Mouse (Mus musculus): Measurements from ENCODE around the gene Pard6a. TPM values are rescaled to one million over a fixed set of nuclear protein-coding genes. Genes with fewer than 3 reads are reported as not detected.

Gene Pard6a
- total RNA-seq (2014; rRNA removed) (99.3 and 110 TPM in 2 replicates), polyA plus RNA-seq (2015; fragmentation: Nextera tagmentation; extraction: Ambion mirVana) (71.4 and 73.4 TPM in 2 replicates)

- Histone ChIP-seq H3K36me3 (ENCODE audit: insufficient read depth, low read length) (peaks cover 40% of the 10 kb centered on the region), H3K27ac (ENCODE audit: low read depth, low read length) (peak within 1 kb of the TSS; percentile 86), H3K9me3 (ENCODE audit: low read length) (no peaks in the 10 kb centered on the region), H3K4me2 (ENCODE audit: low read depth, low read length, poor library complexity, severe bottlenecking) (peak within 1 kb of the TSS; percentile 96), H3K4me3 (ENCODE audit: low read depth, low read length) (peak within 1 kb of the TSS; percentile 67), H3K4me1 (ENCODE audit: insufficient read depth, low read length) (0 out of 2 replicates have a peak, but pooled peaks cover 10% of the 10 kb centered on the region), H3K27me3 (ENCODE audit: insufficient read depth, low read length) (no peaks in the 10 kb centered on the region), H3K9ac (replicated peaks; ENCODE audit: low read length, poor library complexity, severe bottlenecking) (peak within 1 kb of the TSS; percentile 65)
- ATAC-seq (ENCODE audit: low FRiP score) (peak; percentile 79), DNase-seq (ENCODE audit: low spot score) (peak; percentile 96)
- TF ChIP-seq CTCF (IDR thresholded peaks at IDR 0.05): peak; percentile 19; the same call in 1 of the 2 replicates
- under 1% methylated on average over 60 of the region's 60 CpGs for WGBS
Measured at GRCm38 (mm10) chr8:105700966-105701824, at the start of gene Pard6a, which contains the start of gene Acd. Gene Pard6a, plus strand, starts transcription at chr8:105701148. Gene Acd, minus strand, starts transcription at chr8:105701102.

- DNase-seq (ENCODE audit: low spot score) (no peak), ATAC-seq (ENCODE audit: low FRiP score) (no peak)
- Histone ChIP-seq H3K9me3 (ENCODE audit: low read length) (no peaks in the 10 kb centered on the region), H3K36me3 (ENCODE audit: insufficient read depth, low read length) (0 out of 2 replicates have a peak, but pooled peaks cover 5% of the 10 kb centered on the region), H3K4me3 (ENCODE audit: low read depth, low read length) (no peak overlapping the region), H3K27ac (ENCODE audit: low read depth, low read length) (no peak overlapping the region), H3K9ac (replicated peaks; ENCODE audit: low read length, poor library complexity, severe bottlenecking) (no peak overlapping the region), H3K4me2 (ENCODE audit: low read depth, low read length, poor library complexity, severe bottlenecking) (no peak overlapping the region), H3K4me1 (ENCODE audit: insufficient read depth, low read length) (no peaks in the 10 kb centered on the region), H3K27me3 (ENCODE audit: insufficient read depth, low read length) (no peaks in the 10 kb centered on the region)
- TF ChIP-seq CTCF (IDR thresholded peaks at IDR 0.05): no peak
Measured at GRCm38 (mm10) chr8:105657641-105658040, 43.3 kb upstream of the Pard6a start.

DNA sequence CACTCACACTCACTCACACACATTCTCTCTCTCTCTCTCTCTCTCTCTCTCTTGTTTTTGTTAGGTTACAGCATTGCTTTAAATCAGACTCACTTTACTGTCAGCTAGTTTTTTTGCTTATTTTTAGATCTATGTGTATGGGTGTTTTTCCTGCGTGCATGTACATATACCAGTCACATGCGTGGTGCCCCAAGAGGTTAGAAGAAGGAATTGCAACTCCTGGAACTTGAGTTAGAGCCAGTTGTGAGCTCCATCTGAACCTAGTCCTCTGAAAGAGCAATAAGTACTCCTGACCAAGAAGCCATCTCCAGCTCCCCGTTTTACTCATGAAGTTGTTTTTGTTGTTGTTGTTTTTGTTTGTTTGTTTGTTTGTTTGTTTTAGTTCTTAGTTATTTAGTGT is 39.8 kb upstream of the Pard6a start:
- Histone ChIP-seq H3K4me1 (ENCODE audit: insufficient read depth, low read length) (no peaks in the 10 kb centered on the region), H3K4me2 (ENCODE audit: low read depth, low read length, poor library complexity, severe bottlenecking) (no peak overlapping the region), H3K36me3 (ENCODE audit: insufficient read depth, low read length) (peaks cover 16% of the 10 kb centered on the region), H3K27me3 (ENCODE audit: insufficient read depth, low read length) (no peaks in the 10 kb centered on the region), H3K4me3 (ENCODE audit: low read depth, low read length) (no peak overlapping the region), H3K9me3 (ENCODE audit: low read length) (no peaks in the 10 kb centered on the region), H3K9ac (replicated peaks; ENCODE audit: low read length, poor library complexity, severe bottlenecking) (no peak overlapping the region), H3K27ac (ENCODE audit: low read depth, low read length) (no peak overlapping the region)
- no peak for ATAC-seq (ENCODE audit: low FRiP score)
- DNase-seq (ENCODE audit: low spot score): peak; percentile 53
- TF ChIP-seq CTCF (IDR thresholded peaks at IDR 0.05): peak; percentile 63
- WGBS: 72% methylated on average over 3 of the region's 3 CpGs

GRCm38 (mm10) chr8:105677891-105678290 is 23.1 kb upstream of the Pard6a start:
- no peak for ATAC-seq (ENCODE audit: low FRiP score)
- Histone ChIP-seq H3K4me1 (ENCODE audit: insufficient read depth, low read length) (no peaks in the 10 kb centered on the region), H3K36me3 (ENCODE audit: insufficient read depth, low read length) (peaks cover 66% of the 10 kb centered on the region), H3K27me3 (ENCODE audit: insufficient read depth, low read length) (no peaks in the 10 kb centered on the region), H3K27ac (ENCODE audit: low read depth, low read length) (no peak overlapping the region), H3K4me3 (ENCODE audit: low read depth, low read length) (no peak overlapping the region), H3K9ac (replicated peaks; ENCODE audit: low read length, poor library complexity, severe bottlenecking) (no peak overlapping the region), H3K9me3 (ENCODE audit: low read length) (no peaks in the 10 kb centered on the region), H3K4me2 (ENCODE audit: low read depth, low read length, poor library complexity, severe bottlenecking) (no peak overlapping the region)
- DNase-seq (ENCODE audit: low spot score): no peak
- TF ChIP-seq CTCF (IDR thresholded peaks at IDR 0.05): peak; percentile 53
- 93% methylated on average over 1 of the region's 1 CpGs for WGBS

- H3K36me3 ChIP-seq (ENCODE audit: insufficient read depth, low read length): peaks cover 34% of the 10 kb centered on the region
- no peak overlapping the region for H3K9ac ChIP-seq (replicated peaks; ENCODE audit: low read length, poor library complexity, severe bottlenecking)
- H3K9me3 ChIP-seq (ENCODE audit: low read length): no peaks in the 10 kb centered on the region
- 86% methylated on average over 7 of the region's 7 CpGs for WGBS
- no peak overlapping the region for H3K4me3 ChIP-seq (ENCODE audit: low read depth, low read length)
- H3K27ac ChIP-seq (ENCODE audit: low read depth, low read length): no peak overlapping the region
- DNase-seq (ENCODE audit: low spot score) (no peak), ATAC-seq (ENCODE audit: low FRiP score) (no peak)
- H3K27me3 ChIP-seq (ENCODE audit: insufficient read depth, low read length): no peaks in the 10 kb centered on the region
- H3K4me2 ChIP-seq (ENCODE audit: low read depth, low read length, poor library complexity, severe bottlenecking): no peak overlapping the region
- no peaks in the 10 kb centered on the region for H3K4me1 ChIP-seq (ENCODE audit: insufficient read depth, low read length)
- TF ChIP-seq CTCF (IDR thresholded peaks at IDR 0.05): no peak
Measured at GRCm38 (mm10) chr8:105685325-105685724, 15.6 kb upstream of the Pard6a start.

GRCm38 (mm10) chr8:105685796-105686308 is 15.1 kb upstream of the Pard6a start, which contains the start of gene Carmil2:
Gene Carmil2, plus strand, starts transcription at chr8:105686274.
- Histone ChIP-seq H3K4me3 (ENCODE audit: low read depth, low read length) (no peak within 1 kb of the TSS), H3K4me2 (ENCODE audit: low read depth, low read length, poor library complexity, severe bottlenecking) (no peak within 1 kb of the TSS), H3K36me3 (ENCODE audit: insufficient read depth, low read length) (peaks cover 28% of the 10 kb centered on the region), H3K9ac (replicated peaks; ENCODE audit: low read length, poor library complexity, severe bottlenecking) (no peak within 1 kb of the TSS), H3K9me3 (ENCODE audit: low read length) (no peaks in the 10 kb centered on the region), H3K4me1 (ENCODE audit: insufficient read depth, low read length) (no peaks in the 10 kb centered on the region), H3K27ac (ENCODE audit: low read depth, low read length) (no peak within 1 kb of the TSS), H3K27me3 (ENCODE audit: insufficient read depth, low read length) (no peaks in the 10 kb centered on the region)
- TF ChIP-seq CTCF (IDR thresholded peaks at IDR 0.05): peak; percentile 63
- 18% methylated on average over 21 of the region's 26 CpGs for WGBS
- DNase-seq (ENCODE audit: low spot score): no peak
- ATAC-seq (ENCODE audit: low FRiP score): 0 out of 2 replicates have a peak, but pooled peaks have one; percentile 18
